Mouse (Mus musculus) bone marrow macrophage, adult 2 months (primary cell): ENCODE results near the gene Tmem265. TPM values are rescaled to one million over a fixed set of nuclear protein-coding genes. Genes with fewer than 3 reads are reported as not detected.

Source experiments
- H3K27ac ChIP-seq: 2 replicates; pipeline ENCODE4 v1.5.1; 2012; ENCODE audit warnings: low read depth, low read length; ENCODE audit not compliant: insufficient read depth
- H3K4me1 ChIP-seq: 2 replicates; pipeline ENCODE4 v1.6.1; 2012; ENCODE audit warnings: low read length; ENCODE audit not compliant: control insufficient read depth, insufficient read depth
- H3K4me3 ChIP-seq: 2 replicates; pipeline ENCODE4 v1.5.1; 2012; ENCODE audit warnings: mild to moderate bottlenecking, low read length, moderate library complexity; ENCODE audit not compliant: insufficient read depth
- CTCF ChIP-seq: IDR thresholded peaks from 2 replicates; pipeline ENCODE4 v1.5.1; 2012; ENCODE audit warnings: low read depth, mild to moderate bottlenecking, low read length, moderate library complexity
- POLR2A ChIP-seq: IDR thresholded peaks from 2 replicates; pipeline ENCODE4 v1.6.1; 2012; ENCODE audit warnings: mild to moderate bottlenecking, low read depth, low read length, borderline replicate concordance
- polyA plus RNA-seq: library from polyadenylated mRNA; stranded (reverse); fragments of >200 nt; gene quantifications from 2 replicates; pipeline ENCODE4 v1.2.4, GENCODE M21; 2012; ENCODE audit not compliant: missing spikeins, insufficient read depth, insufficient read length

Gene Tmem265
- polyA plus RNA-seq, 1 experiment, result 10.8 TPM

DNA sequence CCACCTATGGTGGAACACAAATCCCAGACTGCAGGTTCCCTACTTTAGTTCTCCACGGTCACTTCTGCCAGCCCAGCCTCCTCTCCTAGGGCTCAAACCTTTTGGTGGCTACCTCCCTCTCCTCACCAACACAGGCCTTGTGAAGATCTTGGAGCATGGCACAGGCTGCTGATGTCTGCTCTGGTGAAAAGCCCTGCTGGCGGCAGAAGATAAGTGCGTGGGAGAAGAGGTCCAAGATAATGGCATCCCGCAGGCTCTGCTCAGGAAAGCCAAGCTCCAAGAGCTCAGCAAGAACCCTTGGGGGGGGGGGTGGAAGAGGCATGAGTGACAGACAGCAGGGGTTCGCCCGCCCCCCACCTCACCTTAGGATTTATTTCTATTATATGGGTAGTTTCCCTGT lies 25.0 kb downstream of the Tmem265 start:
- Histone ChIP-seq H3K4me1 (peaks cover 9% of the 10 kb centered on the region), H3K27ac (no peak overlapping the region)
- no peak for TF ChIP-seq CTCF
- TF ChIP-seq POLR2A, result no peak

DNA sequence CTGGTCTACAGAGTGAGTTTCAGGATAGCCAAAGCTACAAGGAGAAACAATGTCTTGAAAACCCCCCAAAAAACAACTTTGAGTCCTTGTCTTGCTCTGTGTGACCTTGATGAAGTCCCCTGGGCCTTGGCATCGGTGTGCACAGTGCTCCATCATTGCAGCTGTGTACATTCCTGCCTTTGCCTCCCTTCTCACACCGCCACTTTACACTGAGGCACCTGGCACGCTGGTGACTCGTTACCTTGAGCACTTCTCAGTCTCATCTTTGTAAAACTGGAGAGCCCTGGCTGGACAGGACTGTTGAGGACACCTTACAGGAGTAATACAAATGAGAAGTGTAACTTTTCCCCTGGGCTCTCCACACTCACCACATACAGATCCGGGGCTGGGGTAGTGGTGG lies 26.0 kb downstream of the Tmem265 start:
- Histone ChIP-seq H3K4me1 (peaks cover 9% of the 10 kb centered on the region), H3K4me3 (peak overlapping the region; percentile 65), H3K27ac (no peak overlapping the region)
- TF ChIP-seq CTCF, result no peak
- no peak for TF ChIP-seq POLR2A

More for the DNA sequence above, 25.0 kb downstream of the Tmem265 start:
- no peak overlapping the region for H3K4me3 ChIP-seq

DNA sequence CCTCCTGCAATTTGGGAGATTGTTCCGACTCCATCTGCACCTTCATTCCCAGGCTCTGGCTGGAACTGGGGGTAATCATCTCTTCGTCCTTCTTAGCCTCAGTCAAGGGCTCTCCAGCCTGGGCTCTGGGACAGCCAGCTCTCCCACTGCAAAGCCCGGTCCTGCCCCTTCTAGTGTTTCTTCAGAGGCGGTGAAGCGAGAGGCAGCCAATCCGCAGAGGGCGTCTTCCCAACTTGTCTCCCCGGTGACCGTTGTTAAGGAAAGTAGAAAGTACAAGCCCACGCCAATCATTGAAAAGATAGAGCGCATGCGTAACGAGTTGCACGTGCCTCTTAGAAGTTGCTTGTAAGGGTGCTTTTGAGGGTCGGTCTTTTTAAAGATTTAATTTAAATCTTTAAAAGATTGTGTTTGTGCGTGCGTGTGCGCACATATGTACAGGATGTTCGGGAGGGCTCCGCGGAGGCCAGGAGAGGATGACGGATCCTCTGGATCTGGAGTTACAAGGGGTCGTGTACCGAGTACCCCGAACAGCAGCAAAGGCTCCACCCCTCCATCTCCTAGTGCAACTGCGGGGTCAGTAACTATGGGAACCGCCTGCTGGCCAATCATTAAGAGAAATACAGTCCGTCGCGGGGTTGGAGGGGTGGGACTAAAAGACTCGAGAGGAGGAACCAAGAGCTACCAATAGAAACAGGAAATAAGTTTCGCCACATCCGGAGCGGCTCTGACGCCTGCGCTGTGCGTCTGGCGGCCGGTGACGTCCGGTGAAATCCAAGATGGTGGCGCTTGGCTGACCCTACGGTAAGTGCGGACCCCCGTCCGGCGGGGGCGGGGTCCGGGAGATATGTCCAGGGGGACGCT lies 27.1 kb downstream of the Tmem265 start, which contains the start of the genes Ccdc189 and Rnf40:
Gene Ccdc189 (minus strand): TSS at position 585 of the 861 bp plus-strand sequence.
Gene Rnf40 (plus strand): TSS at position 757 of the 861 bp plus-strand sequence.
- Histone ChIP-seq H3K27ac (peak within 1 kb of the TSS; percentile 56), H3K4me1 (peaks cover 9% of the 10 kb centered on the region), H3K4me3 (peak within 1 kb of the TSS; percentile 97)
- TF ChIP-seq CTCF (no peak), POLR2A (no peak)

DNA sequence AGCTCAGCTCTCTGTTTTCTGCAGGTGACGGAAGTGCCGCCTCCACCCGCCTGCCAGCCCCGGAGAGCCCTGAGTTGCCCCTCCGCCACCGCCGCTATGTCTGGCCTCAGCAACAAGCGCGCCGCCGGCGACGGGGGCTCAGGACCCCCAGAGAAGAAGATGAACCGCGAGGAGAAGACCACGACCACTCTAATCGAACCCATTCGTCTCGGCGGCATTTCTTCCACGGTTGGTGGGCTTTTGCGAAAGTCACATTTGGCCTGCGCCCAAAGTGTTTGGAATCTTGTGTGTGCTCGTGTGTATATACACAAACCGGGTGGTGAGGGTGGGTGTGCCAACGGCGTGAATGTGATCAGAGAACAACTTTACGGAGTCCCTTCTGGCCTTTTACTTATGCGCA lies 27.7 kb downstream of the Tmem265 start:
- Histone ChIP-seq H3K27ac (0 out of 2 replicates have a peak overlapping the region, but pooled peaks have one; percentile 11), H3K4me3 (peak overlapping the region; percentile 97), H3K4me1 (peaks cover 9% of the 10 kb centered on the region)
- TF ChIP-seq POLR2A (no peak), CTCF (no peak)

DNA sequence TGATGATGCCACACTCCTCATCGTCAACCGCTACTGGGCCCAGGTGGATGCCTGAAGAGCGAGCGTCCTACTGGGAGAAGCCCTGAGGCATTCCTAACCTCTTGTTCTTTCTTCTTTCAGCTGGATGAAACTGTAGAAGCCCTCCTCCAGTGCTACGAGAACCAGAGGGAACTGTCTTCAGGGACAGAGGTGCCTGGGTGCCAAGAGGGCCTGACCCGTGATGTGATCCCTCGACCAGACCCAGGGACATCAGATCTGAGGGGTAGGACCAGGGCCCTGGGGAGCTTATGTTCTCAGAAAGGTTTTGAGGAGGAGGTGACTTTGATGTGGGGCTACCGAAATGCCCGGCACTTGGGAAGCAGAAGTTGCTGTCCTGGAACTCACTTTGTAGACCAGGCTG lies 28.4 kb downstream of the Tmem265 start:
- TF ChIP-seq CTCF (no peak), POLR2A (no peak)
- Histone ChIP-seq H3K4me1 (peaks cover 9% of the 10 kb centered on the region), H3K4me3 (peak overlapping the region; percentile 97), H3K27ac (no peak overlapping the region)

DNA sequence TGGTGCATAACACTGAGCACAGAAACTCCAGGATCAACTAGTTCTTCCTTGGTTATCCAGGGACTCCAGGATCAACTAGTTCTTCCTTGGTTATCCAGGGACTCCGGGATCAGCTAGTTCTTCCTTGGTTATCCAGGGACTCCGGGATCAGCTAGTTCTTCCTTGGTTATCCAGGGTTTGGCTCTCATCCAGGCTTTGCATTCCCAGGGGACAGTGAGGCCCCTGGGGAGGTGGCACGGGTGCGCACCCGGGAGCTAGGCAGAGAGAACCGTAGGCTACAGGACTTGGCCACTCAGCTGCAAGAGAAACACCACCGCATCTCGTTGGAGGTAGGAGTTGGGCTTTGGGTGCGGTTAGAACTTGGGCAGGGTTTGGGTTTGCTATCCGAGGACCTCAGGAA lies 29.9 kb downstream of the Tmem265 start:
- Histone ChIP-seq H3K4me3 (no peak overlapping the region), H3K27ac (no peak overlapping the region), H3K4me1 (peaks cover 9% of the 10 kb centered on the region)
- TF ChIP-seq POLR2A, result no peak
- no peak for TF ChIP-seq CTCF

DNA sequence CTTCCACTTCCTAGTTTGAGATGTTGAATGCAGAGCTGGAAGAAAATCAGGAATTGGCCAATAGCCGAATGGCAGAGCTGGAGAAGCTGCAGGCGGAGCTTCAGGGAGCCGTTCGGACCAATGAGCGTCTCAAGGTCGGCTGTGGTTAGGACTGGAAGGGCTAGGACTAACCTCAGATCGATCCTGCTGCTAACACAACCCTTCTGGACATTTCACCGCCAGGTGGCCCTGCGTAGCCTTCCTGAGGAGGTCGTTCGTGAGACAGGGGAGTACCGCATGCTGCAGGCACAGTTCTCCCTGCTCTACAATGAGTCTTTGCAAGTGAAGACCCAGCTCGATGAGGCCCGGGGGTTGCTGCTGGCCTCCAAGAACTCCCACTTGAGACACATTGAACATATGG lies 31.4 kb downstream of the Tmem265 start:
- Histone ChIP-seq H3K4me3 (no peak overlapping the region), H3K27ac (no peak overlapping the region), H3K4me1 (peaks cover 5% of the 10 kb centered on the region)
- TF ChIP-seq POLR2A (no peak), CTCF (no peak)

DNA sequence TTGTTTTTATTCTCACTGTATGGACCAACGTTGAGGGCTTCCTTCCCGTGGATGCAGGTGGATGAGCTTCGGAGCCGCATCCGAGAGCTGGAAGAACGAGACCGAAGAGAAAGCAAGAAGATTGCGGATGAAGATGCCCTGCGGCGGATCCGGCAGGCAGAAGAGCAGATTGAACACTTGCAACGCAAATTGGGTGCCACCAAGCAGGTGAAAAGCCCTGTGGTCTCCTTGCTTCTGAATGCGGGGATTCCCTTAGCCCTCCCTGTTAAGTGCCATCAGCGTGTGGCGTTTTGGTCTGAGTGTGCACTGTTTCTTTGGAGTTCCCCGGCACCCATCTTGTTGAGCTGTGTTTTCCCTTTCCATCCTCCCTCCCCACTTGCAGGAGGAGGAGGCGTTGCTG lies 35.6 kb downstream of the Tmem265 start:
- Histone ChIP-seq H3K4me3 (no peak overlapping the region), H3K27ac (no peak overlapping the region), H3K4me1 (no peaks in the 10 kb centered on the region)
- TF ChIP-seq CTCF (no peak), POLR2A (no peak)

DNA sequence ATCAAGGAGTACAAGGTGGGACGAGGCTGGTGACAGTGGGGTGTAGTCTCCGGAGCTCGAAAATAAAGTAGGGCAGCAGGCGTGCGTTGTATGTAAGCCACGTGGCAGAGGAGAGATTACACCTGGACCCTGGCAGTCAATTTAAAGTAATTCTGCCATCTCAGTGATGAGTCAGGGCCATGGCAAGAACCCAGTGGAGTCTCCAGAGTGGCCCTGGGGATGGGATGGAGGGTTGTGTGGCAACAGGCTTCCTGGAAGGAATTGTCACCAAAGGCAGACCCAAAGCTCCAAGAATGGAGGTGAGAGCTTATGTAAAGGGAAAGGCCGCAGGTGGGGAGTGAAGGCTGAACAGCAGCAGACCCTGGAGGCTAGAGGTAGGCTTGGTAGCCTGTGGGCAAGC lies 39.4 kb downstream of the Tmem265 start:
- peaks cover 6% of the 10 kb centered on the region; the same call in 1 of the 2 replicates for H3K4me1 ChIP-seq
- H3K4me3 ChIP-seq, result no peak overlapping the region
- no peak for TF ChIP-seq CTCF
- no peak for TF ChIP-seq POLR2A
- no peak overlapping the region for H3K27ac ChIP-seq

DNA sequence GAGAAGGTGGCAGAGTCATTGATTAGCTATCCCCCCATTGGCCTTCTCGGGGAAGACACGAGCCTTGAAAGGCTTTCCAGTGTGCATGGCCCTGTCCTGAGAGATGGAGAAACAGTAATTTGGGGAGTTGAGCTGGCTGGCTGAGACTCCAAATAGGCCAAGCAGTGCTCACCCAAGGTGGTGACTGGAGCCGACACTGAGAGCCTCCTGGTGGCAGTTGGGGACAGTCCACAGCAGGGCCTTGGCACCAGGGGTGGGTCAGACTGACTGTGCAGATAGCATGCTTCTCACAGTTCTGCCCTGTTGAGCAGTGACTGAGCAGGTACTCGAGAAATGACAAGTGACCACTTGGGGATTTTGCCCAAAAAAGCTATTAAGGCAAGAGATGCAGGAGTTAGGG lies 40.5 kb downstream of the Tmem265 start:
- Histone ChIP-seq H3K4me1 (peaks cover 6% of the 10 kb centered on the region; the same call in 1 of the 2 replicates), H3K4me3 (no peak overlapping the region), H3K27ac (no peak overlapping the region)
- TF ChIP-seq POLR2A, result no peak
